Mouse (Mus musculus) MEL (cell line): ENCODE measurements at regions not wholly inside any gene's neighbourhood (a gene's known extent, or its start where the extent isn't known, plus 50 kb on each side); places are given as distances from the start of the nearest gene placed in this dataset.

ENCODE experiments used
- DNase-seq: peaks from one replicate; pipeline ENCODE4 v3.0.0; 2011; ENCODE audit warnings: low read depth, low spot score
- H3K27ac ChIP-seq: 2 replicates; pipeline ENCODE4 v1.5.1; 2012; ENCODE audit warnings: low read depth, mild to moderate bottlenecking, control low read depth, low read length, moderate library complexity; ENCODE audit not compliant: control insufficient read depth
- H3K27me3 ChIP-seq, 2 experiments: fragments of 150-350 bp in 1 of 2; sonication (generic) in 1 of 2; 2 replicates each; pipeline ENCODE4 v1.6.1; 2012; ENCODE audit warnings: low read length in 2 of 2, mild to moderate bottlenecking in 2 of 2, improper control_type of control experiment in 1 of 2, moderate library complexity in 1 of 2; ENCODE audit not compliant: insufficient read depth in 2 of 2, control insufficient read depth in 1 of 2
- H3K36me3 ChIP-seq, 2 experiments: 2 replicates each; pipeline ENCODE4 v1.6.1; 2012 to 2014; ENCODE audit warnings: low read length in 2 of 2, improper control_type of control experiment in 1 of 2, inconsistent platforms in 1 of 2, mild to moderate bottlenecking in 1 of 2; ENCODE audit not compliant: insufficient read depth in 2 of 2, control insufficient read depth in 1 of 2
- H3K4me1 ChIP-seq, 2 experiments: fragments of 150-350 bp in 1 of 2; sonication (generic) in 1 of 2; 2 replicates each; pipeline ENCODE4 v1.6.1; 2012; ENCODE audit warnings: low read length in 2 of 2, improper control_type of control experiment in 1 of 2, mild to moderate bottlenecking in 1 of 2; ENCODE audit not compliant: insufficient read depth in 2 of 2, control insufficient read depth in 1 of 2
- H3K4me3 ChIP-seq, 2 experiments: fragments of 150-350 bp in 1 of 2; sonication (generic) in 1 of 2; 2 replicates each; pipeline ENCODE4 v1.5.1; 2012; ENCODE audit warnings: low read depth in 2 of 2, low read length in 2 of 2, mild to moderate bottlenecking in 2 of 2, moderate library complexity in 2 of 2, control low read depth in 1 of 2, improper control_type of control experiment in 1 of 2; ENCODE audit not compliant: control insufficient read depth in 1 of 2, insufficient read depth in 1 of 2
- H3K79me2 ChIP-seq: 2 replicates; pipeline ENCODE4 v1.6.1; 2012; ENCODE audit warnings: mild to moderate bottlenecking, low read length, moderate library complexity; ENCODE audit not compliant: control insufficient read depth, poor library complexity, insufficient read depth
- H3K9ac ChIP-seq: 2 replicates; pipeline ENCODE4 v1.6.1; 2012; ENCODE audit warnings: low read depth, mild to moderate bottlenecking, control low read depth, low read length, moderate library complexity; ENCODE audit not compliant: control insufficient read depth, poor library complexity, severe bottlenecking
- H3K9me3 ChIP-seq: fragments of 150-350 bp; sonication (generic); replicated peaks from 2 replicates; pipeline ENCODE4 v1.6.1; 2012; ENCODE audit warnings: mild to moderate bottlenecking, low read length, improper control_type of control experiment, moderate library complexity; ENCODE audit not compliant: insufficient read depth
- E2F4 ChIP-seq: IDR thresholded peaks from 2 replicates; pipeline ENCODE4 v1.6.1; 2011; ENCODE audit warnings: low read depth, low read length, improper control_type of control experiment, borderline replicate concordance
- ELF1 ChIP-seq: IDR thresholded peaks from 2 replicates; pipeline ENCODE4 v1.6.1; 2014; ENCODE audit warnings: low read depth, mild to moderate bottlenecking, inconsistent platforms, low read length, improper control_type of control experiment, moderate library complexity
- GATA1 ChIP-seq: IDR thresholded peaks from 2 replicates; pipeline ENCODE4 v1.6.1; 2011; ENCODE audit warnings: low read depth, low read length, improper control_type of control experiment
- KAT2A ChIP-seq: conservative IDR thresholded peaks from 2 replicates; pipeline ENCODE4 v1.6.1; 2012; ENCODE audit warnings: low read depth, low read length, improper control_type of control experiment, inconsistent platforms
- MAFK ChIP-seq: IDR thresholded peaks from 2 replicates; pipeline ENCODE4 v1.6.1; 2011; ENCODE audit warnings: low read depth, mild to moderate bottlenecking, low read length, improper control_type of control experiment, borderline replicate concordance
- MEF2A ChIP-seq: IDR thresholded peaks from 2 replicates; pipeline ENCODE4 v1.6.1; 2014; ENCODE audit warnings: low read depth, mild to moderate bottlenecking, inconsistent platforms, low read length, improper control_type of control experiment; ENCODE audit not compliant: poor library complexity, insufficient replicate concordance, severe bottlenecking; ENCODE audit errors: extremely low read depth
- MXI1 ChIP-seq: IDR thresholded peaks from 2 replicates; pipeline ENCODE4 v1.6.1; 2011; ENCODE audit warnings: mild to moderate bottlenecking, low read depth, low read length, improper control_type of control experiment
- NELFE ChIP-seq: IDR thresholded peaks from 2 replicates; pipeline ENCODE4 v1.6.1; 2011; ENCODE audit warnings: low read depth, low read length, improper control_type of control experiment
- NRF1 ChIP-seq: IDR thresholded peaks from 2 replicates; pipeline ENCODE4 v1.6.1; 2014; ENCODE audit warnings: low read depth, mild to moderate bottlenecking, inconsistent platforms, low read length, improper control_type of control experiment, moderate library complexity; ENCODE audit not compliant: poor library complexity, insufficient read depth, severe bottlenecking
- POLR2A ChIP-seq, 2 experiments: IDR thresholded peaks; 2 replicates each; pipeline ENCODE4 v1.6.1; 2011 to 2012; ENCODE audit warnings: low read length in 2 of 2, mild to moderate bottlenecking in 2 of 2, control low read depth in 1 of 2, improper control_type of control experiment in 1 of 2, low read depth in 1 of 2, moderate library complexity in 1 of 2; ENCODE audit not compliant: control insufficient read depth in 1 of 2, insufficient read depth in 1 of 2, poor library complexity in 1 of 2
- POLR2AphosphoS2 ChIP-seq: IDR thresholded peaks from 2 replicates; pipeline ENCODE4 v1.6.1; 2011; ENCODE audit warnings: low read length, improper control_type of control experiment
- RAD21 ChIP-seq: IDR thresholded peaks from 2 replicates; pipeline ENCODE4 v1.6.1; 2011; ENCODE audit warnings: mild to moderate bottlenecking, low read depth, low read length, improper control_type of control experiment
- RCOR1 ChIP-seq: IDR thresholded peaks from 2 replicates; pipeline ENCODE4 v1.6.1; 2012; ENCODE audit warnings: low read depth, mild to moderate bottlenecking, inconsistent platforms, low read length, improper control_type of control experiment
- TBP ChIP-seq: IDR thresholded peaks from 2 replicates; pipeline ENCODE4 v1.8.0; 2011; ENCODE audit warnings: low read depth, low read length, improper control_type of control experiment
- USF2 ChIP-seq, 2 experiments: IDR thresholded peaks; 2 replicates each; pipeline ENCODE4 v1.6.1; 2011 to 2012; ENCODE audit warnings: improper control_type of control experiment in 2 of 2, low read length in 2 of 2, borderline replicate concordance in 1 of 2, inconsistent platforms in 1 of 2, low read depth in 1 of 2, mild to moderate bottlenecking in 1 of 2; ENCODE audit not compliant: insufficient read depth in 1 of 2
- ZC3H11A ChIP-seq: IDR thresholded peaks from 2 replicates; pipeline ENCODE4 v1.6.1; 2012; ENCODE audit warnings: low read depth, mild to moderate bottlenecking, inconsistent platforms, low read length, improper control_type of control experiment
- ZKSCAN1 ChIP-seq: IDR thresholded peaks from 2 replicates; pipeline ENCODE4 v1.6.1; 2012; ENCODE audit warnings: low read depth, mild to moderate bottlenecking, inconsistent platforms, low read length, improper control_type of control experiment, moderate library complexity
- ZMIZ1 ChIP-seq: IDR thresholded peaks from 2 replicates; pipeline ENCODE4 v1.6.1; 2012; ENCODE audit warnings: low read depth, mild to moderate bottlenecking, inconsistent platforms, low read length, improper control_type of control experiment, moderate library complexity

GRCm38 (mm10) chr15:56278006-56278405 lies 1199.4 kb downstream of the Slc22a22 start:
- no peak for DNase-seq
- H3K27me3 ChIP-seq: no peaks in the 10 kb centered on the region
- H3K27ac ChIP-seq: no peak overlapping the region
- H3K9me3 ChIP-seq: no peaks in the 10 kb centered on the region
- no peaks in the 10 kb centered on the region for H3K4me1 ChIP-seq
- H3K4me3 ChIP-seq: no peak overlapping the region
- H3K36me3 ChIP-seq: no peaks in the 10 kb centered on the region
- TF ChIP-seq E2F4: no peak
- TF ChIP-seq KAT2A: no peak
- no peak for TF ChIP-seq ELF1
- no peak for TF ChIP-seq RAD21
- no peak for TF ChIP-seq MXI1
- no peak for TF ChIP-seq MAFK
- no peak for TF ChIP-seq POLR2A (IDR thresholded peaks at IDR 0.05; ENCODE audit: control insufficient read depth in 1 of 2, insufficient read depth in 1 of 2, low read depth in 1 of 2, low read length in 2 of 2, poor library complexity in 1 of 2)
- no peak for TF ChIP-seq TBP
- TF ChIP-seq ZKSCAN1: no peak
- TF ChIP-seq MEF2A: no peak
- no peaks in the 10 kb centered on the region for H3K79me2 ChIP-seq
- no peak overlapping the region for H3K9ac ChIP-seq

- DNase-seq: no peak
- no peaks in the 10 kb centered on the region for H3K4me1 ChIP-seq
- TF ChIP-seq GATA1 (no peak), KAT2A (no peak), POLR2A (IDR thresholded peaks at IDR 0.05; ENCODE audit: control insufficient read depth in 1 of 2, insufficient read depth in 1 of 2, low read depth in 1 of 2, low read length in 2 of 2, poor library complexity in 1 of 2) (no peak)
- no peaks in the 10 kb centered on the region for H3K9me3 ChIP-seq
- no peak overlapping the region for H3K27ac ChIP-seq
- no peaks in the 10 kb centered on the region for H3K36me3 ChIP-seq
- H3K9ac ChIP-seq: no peak overlapping the region
- H3K27me3 ChIP-seq: no peaks in the 10 kb centered on the region
- no peaks in the 10 kb centered on the region for H3K79me2 ChIP-seq
- H3K4me3 ChIP-seq: no peak overlapping the region
Measured at GRCm38 (mm10) chr15:56248731-56249130, 1228.7 kb downstream of the Slc22a22 start.

GRCm38 (mm10) chr15:56244004-56244735 lies 1233.3 kb downstream of the Slc22a22 start:
- H3K36me3 ChIP-seq: no peaks in the 10 kb centered on the region
- H3K4me3 ChIP-seq: no peak overlapping the region
- H3K79me2 ChIP-seq: no peaks in the 10 kb centered on the region
- H3K9ac ChIP-seq: no peak overlapping the region
- no peaks in the 10 kb centered on the region for H3K9me3 ChIP-seq
- DNase-seq: no peak
- H3K27ac ChIP-seq: no peak overlapping the region
- no peaks in the 10 kb centered on the region for H3K4me1 ChIP-seq
- TF ChIP-seq ZMIZ1 (no peak), NELFE (no peak), POLR2AphosphoS2 (no peak), USF2 (IDR thresholded peaks at IDR 0.05; ENCODE audit: borderline replicate concordance in 1 of 2, insufficient read depth in 1 of 2, low read depth in 1 of 2, low read length in 2 of 2) (no peak), MAFK (no peak), ZC3H11A (no peak), TBP (no peak), RCOR1 (no peak), NRF1 (no peak), KAT2A (no peak), RAD21 (no peak)
- no peaks in the 10 kb centered on the region for H3K27me3 ChIP-seq
